Mouse (Mus musculus): Measurements from ENCODE around the gene Qtrt1.

GRCm38 (mm10) chr9:21380868-21381267, 30.8 kb upstream of the Qtrt1 start:
- no peak for TF ChIP-seq CTCF (IDR thresholded peaks at IDR 0.05)
- no peak for TF ChIP-seq EP300 (IDR thresholded peaks at IDR 0.05; ENCODE audit: insufficient read depth, low read depth, low read length)
- no peak for TF ChIP-seq POLR2A (IDR thresholded peaks at IDR 0.05; ENCODE audit: insufficient read depth, low read depth, low read length)
